Mouse (Mus musculus): ENCODE data around the gene Zfp120. TPM values are rescaled to one million over a fixed set of nuclear protein-coding genes. Genes with fewer than 3 reads are reported as not detected.
"Not testable (repeated sequence)": the region's sequence is repeated elsewhere in the genome, so short reads cannot be mapped to it uniquely, and the experiment has no call there.

The Zfp120 gene
- polyA plus RNA-seq, 2 experiments: 0.81 to 2.8 TPM

DNA sequence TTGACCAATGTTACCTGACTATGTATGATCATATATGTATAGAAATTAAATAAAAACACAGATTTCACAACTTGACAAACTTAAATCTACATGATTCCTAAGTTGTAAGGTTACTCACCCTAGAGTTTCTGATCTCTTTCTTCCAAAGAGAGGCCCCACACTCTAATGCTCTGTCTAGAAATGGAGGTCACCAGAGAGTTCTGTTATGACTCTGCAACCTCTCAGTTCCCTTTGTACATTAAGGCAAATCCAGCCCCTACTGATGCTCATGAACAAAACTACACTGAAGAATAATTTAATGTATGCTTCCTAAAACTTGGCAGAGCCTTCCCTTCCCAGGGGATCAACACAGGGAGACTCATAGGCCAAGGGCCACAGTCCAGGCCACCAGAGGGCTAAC lies 30.2 kb upstream of the Zfp120 start:
- H3K9me3 ChIP-seq (ENCODE audit: control insufficient read depth, low read length): no peaks in the 10 kb centered on the region
- no peak overlapping the region for H3K4me2 ChIP-seq (ENCODE audit: low read depth)
- DNase-seq (ENCODE audit: low read depth in 3 of 3, low spot score in 3 of 3) (no peak), ATAC-seq (ENCODE audit: insufficient read depth) (no peak)
- TF ChIP-seq EP300 (IDR thresholded peaks at IDR 0.05; ENCODE audit: low read depth) (no peak), CTCF (IDR thresholded peaks at IDR 0.05; ENCODE audit: low read depth) (no peak)
- H3K4me3 ChIP-seq (ENCODE audit: insufficient read depth in 1 of 2, low read depth in 2 of 2, low read length in 2 of 2): no peak overlapping the region
- H3K36me3 ChIP-seq (replicated peaks; ENCODE audit: control insufficient read depth, insufficient read depth, low read depth): no peaks in the 10 kb centered on the region
- no peaks in the 10 kb centered on the region for H3K4me1 ChIP-seq (replicated peaks; ENCODE audit: control insufficient read depth in 2 of 2, insufficient read depth in 2 of 2, low read length in 1 of 2)
- no peaks in the 10 kb centered on the region for H3K27me3 ChIP-seq (ENCODE audit: control insufficient read depth, insufficient read depth, low read length)
- H3K27ac ChIP-seq: no peak overlapping the region
- no peak overlapping the region for H3K9ac ChIP-seq (replicated peaks)

DNA sequence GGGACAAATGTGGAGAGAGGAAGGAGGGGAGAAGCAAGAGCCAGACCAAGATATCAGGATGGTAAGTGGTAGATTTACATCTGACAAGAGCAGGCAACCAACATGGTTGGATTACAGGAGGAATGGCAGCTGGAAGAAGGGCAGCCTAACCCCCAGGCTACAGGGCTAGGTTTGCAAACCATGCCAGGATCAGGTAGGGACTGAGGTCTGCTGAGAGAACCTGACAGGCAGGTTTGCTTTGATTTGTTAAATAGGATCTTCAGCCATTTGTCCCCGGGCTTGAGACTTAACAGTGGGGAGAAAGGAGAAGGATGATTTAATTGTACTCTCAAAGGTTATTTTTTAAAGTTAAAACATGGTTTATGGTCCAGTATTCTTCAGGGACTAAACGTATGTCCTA lies 3.7 kb downstream of the Zfp120 start:
- Histone ChIP-seq H3K4me3 (ENCODE audit: insufficient read depth in 1 of 2, low read depth in 2 of 2, low read length in 2 of 2) (no peak overlapping the region), H3K27me3 (ENCODE audit: control insufficient read depth, insufficient read depth, low read length) (no peaks in the 10 kb centered on the region), H3K4me2 (ENCODE audit: low read depth) (no peak overlapping the region), H3K9me3 (ENCODE audit: control insufficient read depth, low read length) (no peaks in the 10 kb centered on the region), H3K27ac (no peak overlapping the region), H3K4me1 (replicated peaks; ENCODE audit: control insufficient read depth in 2 of 2, insufficient read depth in 2 of 2, low read length in 1 of 2) (peaks cover 0 to 8% of the 10 kb centered on the region in 2 experiments; a peak in 2 of 4 replicates), H3K9ac (replicated peaks) (no peak overlapping the region), H3K36me3 (replicated peaks; ENCODE audit: control insufficient read depth, insufficient read depth, low read depth) (no peaks in the 10 kb centered on the region)
- DNase-seq (ENCODE audit: low read depth in 3 of 3, low spot score in 3 of 3) (no peak), ATAC-seq (ENCODE audit: insufficient read depth) (no peak)
- TF ChIP-seq EP300 (IDR thresholded peaks at IDR 0.05; ENCODE audit: low read depth) (no peak), CTCF (IDR thresholded peaks at IDR 0.05; ENCODE audit: low read depth) (no peak)
- WGBS (ENCODE audit: insufficient replicate concordance): 62% methylated on average over 2 of the region's 2 CpGs

DNA sequence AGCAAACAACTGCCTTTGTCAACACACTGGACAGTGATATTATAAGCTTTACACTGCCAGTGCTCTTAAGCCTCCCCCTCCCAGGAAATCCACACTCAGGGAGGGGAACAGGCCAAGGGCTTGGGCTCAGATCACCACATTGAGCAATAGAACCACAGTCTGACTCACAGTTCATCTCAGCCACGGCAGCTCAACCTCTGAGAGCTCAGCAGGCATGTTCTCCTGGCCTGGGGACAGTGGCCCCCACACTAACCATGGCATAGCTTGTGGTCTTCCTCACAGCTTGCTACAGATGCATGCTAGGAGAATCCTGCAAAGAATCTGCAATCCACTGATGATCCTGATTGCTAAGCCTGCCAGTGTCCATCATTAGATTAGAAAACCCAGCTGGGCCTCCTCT lies 4.5 kb downstream of the Zfp120 start:
- H3K4me3 ChIP-seq (ENCODE audit: insufficient read depth in 1 of 2, low read depth in 2 of 2, low read length in 2 of 2); H3K27ac ChIP-seq; H3K27me3 ChIP-seq (ENCODE audit: control insufficient read depth, insufficient read depth, low read length); ATAC-seq (ENCODE audit: insufficient read depth); H3K36me3 ChIP-seq (replicated peaks; ENCODE audit: control insufficient read depth, insufficient read depth, low read depth); H3K9me3 ChIP-seq (ENCODE audit: control insufficient read depth, low read length); DNase-seq (ENCODE audit: low read depth in 3 of 3, low spot score in 3 of 3); H3K4me1 ChIP-seq (replicated peaks; ENCODE audit: control insufficient read depth in 2 of 2, insufficient read depth in 2 of 2, low read length in 1 of 2); H3K9ac ChIP-seq (replicated peaks); H3K4me2 ChIP-seq (ENCODE audit: low read depth): not testable (repeated sequence)
- WGBS (ENCODE audit: insufficient replicate concordance): 45% methylated on average over 1 of the region's 1 CpGs

DNA sequence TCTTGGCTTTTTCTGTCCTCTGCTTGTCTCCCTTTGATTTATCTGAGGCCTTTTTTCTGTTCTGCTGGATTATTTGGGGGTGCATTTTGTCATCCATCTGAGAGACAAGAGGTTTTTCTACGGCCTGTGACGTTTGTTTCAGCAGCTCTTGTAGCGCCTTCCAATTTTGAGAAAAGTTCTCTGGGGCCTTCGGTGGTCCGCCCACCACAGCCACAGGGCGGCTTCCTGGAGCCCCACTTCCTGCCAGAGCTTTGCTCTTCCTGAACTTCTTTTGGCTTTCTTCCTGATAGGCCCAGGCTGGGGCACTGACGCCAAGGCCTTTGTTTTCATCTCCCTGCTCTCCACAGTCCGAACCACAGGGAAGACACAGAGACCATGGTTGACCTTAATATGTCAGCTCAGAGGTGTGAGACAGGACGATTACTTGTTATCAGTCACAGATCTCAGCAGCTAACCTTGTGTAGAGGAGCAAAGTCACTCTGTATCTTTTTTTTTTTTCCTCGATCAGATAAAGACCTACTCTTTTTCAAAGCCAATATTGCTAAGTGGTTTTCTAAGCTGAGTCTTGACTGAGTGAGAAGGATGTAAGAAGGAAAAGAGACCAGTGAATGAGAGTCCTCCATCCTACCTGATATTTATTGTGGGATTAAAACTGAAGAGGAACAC lies 25.1 kb downstream of the Zfp120 start:
- DNase-seq (ENCODE audit: low read depth in 3 of 3, low spot score in 3 of 3): no peak
- no peak overlapping the region for H3K9ac ChIP-seq (replicated peaks)
- no peak for TF ChIP-seq CTCF (IDR thresholded peaks at IDR 0.05; ENCODE audit: low read depth)
- TF ChIP-seq EP300 (IDR thresholded peaks at IDR 0.05; ENCODE audit: low read depth): no peak
- H3K9me3 ChIP-seq (ENCODE audit: control insufficient read depth, low read length): no peaks in the 10 kb centered on the region; the same call in 1 of the 2 replicates
- no peaks in the 10 kb centered on the region for H3K27me3 ChIP-seq (ENCODE audit: control insufficient read depth, insufficient read depth, low read length)
- H3K4me1 ChIP-seq (replicated peaks; ENCODE audit: control insufficient read depth in 2 of 2, insufficient read depth in 2 of 2, low read length in 1 of 2): no peaks in the 10 kb centered on the region
- no peak overlapping the region for H3K4me3 ChIP-seq (ENCODE audit: insufficient read depth in 1 of 2, low read depth in 2 of 2, low read length in 2 of 2)
- no peak overlapping the region for H3K27ac ChIP-seq
- WGBS (ENCODE audit: insufficient replicate concordance): 48% methylated on average over 10 of the region's 10 CpGs
- ATAC-seq (ENCODE audit: insufficient read depth): no peak
- no peak overlapping the region for H3K4me2 ChIP-seq (ENCODE audit: low read depth)
- no peaks in the 10 kb centered on the region; the same call in 1 of the 2 replicates for H3K36me3 ChIP-seq (replicated peaks; ENCODE audit: control insufficient read depth, insufficient read depth, low read depth)

DNA sequence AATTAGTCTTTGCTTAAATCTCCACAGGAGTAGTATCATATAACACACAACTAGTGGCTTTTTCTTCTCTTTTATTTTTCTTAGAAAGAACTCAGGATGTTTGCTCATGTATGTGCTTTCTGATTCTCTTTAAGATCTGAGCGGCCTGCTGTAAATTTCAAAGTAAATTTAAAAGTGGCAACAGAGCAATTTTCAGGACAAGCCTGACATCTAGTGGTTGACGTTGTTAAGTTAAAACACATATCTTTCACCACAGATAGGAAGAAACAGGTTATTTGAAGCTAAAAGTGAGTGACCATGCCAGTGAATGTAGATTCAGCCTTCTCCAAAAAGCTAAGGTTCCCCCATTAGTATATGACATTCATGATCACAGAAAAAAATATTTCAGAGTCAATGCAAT lies 36.9 kb downstream of the Zfp120 start:
- WGBS (ENCODE audit: insufficient replicate concordance): 14% methylated on average over 2 of the region's 2 CpGs
- H3K9ac ChIP-seq (replicated peaks); H3K4me1 ChIP-seq (replicated peaks; ENCODE audit: control insufficient read depth in 2 of 2, insufficient read depth in 2 of 2, low read length in 1 of 2); H3K27ac ChIP-seq; DNase-seq (ENCODE audit: low read depth in 3 of 3, low spot score in 3 of 3); H3K36me3 ChIP-seq (replicated peaks; ENCODE audit: control insufficient read depth, insufficient read depth, low read depth); H3K4me3 ChIP-seq (ENCODE audit: insufficient read depth in 1 of 2, low read depth in 2 of 2, low read length in 2 of 2); ATAC-seq (ENCODE audit: insufficient read depth); H3K9me3 ChIP-seq (ENCODE audit: control insufficient read depth, low read length); H3K4me2 ChIP-seq (ENCODE audit: low read depth); H3K27me3 ChIP-seq (ENCODE audit: control insufficient read depth, insufficient read depth, low read length): not testable (repeated sequence)

Other genes starting within 250 kb of the Zfp120 start
- gene Gm10770, start 43.0 kb upstream of the Zfp120 start, polyA plus RNA-seq (2012; rRNA removed): not detected in 2 replicates
- not detected in 2 replicates for gene Gm10770, start 43.0 kb upstream of the Zfp120 start, polyA plus RNA-seq (2014; fragmentation: Nextera tagmentation; extraction: Ambion mirVana)
- gene Gm14139, start 45.0 kb upstream of the Zfp120 start, polyA plus RNA-seq (2012; rRNA removed): 0.04 TPM in 1 of 2 replicates, not detected in the other
- 0.08 TPM in 1 of 2 replicates, not detected in the other for gene Gm14139, start 45.0 kb upstream of the Zfp120 start, polyA plus RNA-seq (2014; fragmentation: Nextera tagmentation; extraction: Ambion mirVana)
- 0.15 and 0.23 TPM in 2 replicates for gene Zfp937, start 81.4 kb upstream of the Zfp120 start, polyA plus RNA-seq (2012; rRNA removed)
- 0.72 and 0.75 TPM in 2 replicates for gene Zfp937, start 81.4 kb upstream of the Zfp120 start, polyA plus RNA-seq (2014; fragmentation: Nextera tagmentation; extraction: Ambion mirVana)
- 0.23 and 0.49 TPM in 2 replicates for gene Gm21994, start 118.9 kb upstream of the Zfp120 start, polyA plus RNA-seq (2012; rRNA removed)
- gene Gm21994, start 118.9 kb upstream of the Zfp120 start, polyA plus RNA-seq (2014; fragmentation: Nextera tagmentation; extraction: Ambion mirVana): 0.29 and 0.71 TPM in 2 replicates
- not detected in 2 replicates for gene Gm14124, start 120.8 kb upstream of the Zfp120 start, polyA plus RNA-seq (2012; rRNA removed)
- not detected in 2 replicates for gene Gm14124, start 120.8 kb upstream of the Zfp120 start, polyA plus RNA-seq (2014; fragmentation: Nextera tagmentation; extraction: Ambion mirVana)
- not detected in 2 replicates for gene Gm10130, start 187.0 kb upstream of the Zfp120 start, polyA plus RNA-seq (2012; rRNA removed)
- 0.57 TPM in 1 of 2 replicates, not detected in the other for gene Gm10130, start 187.0 kb upstream of the Zfp120 start, polyA plus RNA-seq (2014; fragmentation: Nextera tagmentation; extraction: Ambion mirVana)
- 0.25 and 0.40 TPM in 2 replicates for gene 3300002I08Rik, start 226.1 kb upstream of the Zfp120 start, polyA plus RNA-seq (2012; rRNA removed)
- 0.74 and 1.6 TPM in 2 replicates for gene 3300002I08Rik, start 226.1 kb upstream of the Zfp120 start, polyA plus RNA-seq (2014; fragmentation: Nextera tagmentation; extraction: Ambion mirVana)